Mouse (Mus musculus) T-helper 2 cell (primary cell): Measurements from ENCODE around the gene Tmprss3.

Source experiments
- in situ Hi-C: fragments of 300-600 bp; cut with MboI, MseI; formaldehyde crosslinking; loops from one replicate; pipeline ENCODE4 v1.15.1; 2025; ENCODE audit warnings: high pct_unique_total_duplicates

The Tmprss3 gene

DNA sequence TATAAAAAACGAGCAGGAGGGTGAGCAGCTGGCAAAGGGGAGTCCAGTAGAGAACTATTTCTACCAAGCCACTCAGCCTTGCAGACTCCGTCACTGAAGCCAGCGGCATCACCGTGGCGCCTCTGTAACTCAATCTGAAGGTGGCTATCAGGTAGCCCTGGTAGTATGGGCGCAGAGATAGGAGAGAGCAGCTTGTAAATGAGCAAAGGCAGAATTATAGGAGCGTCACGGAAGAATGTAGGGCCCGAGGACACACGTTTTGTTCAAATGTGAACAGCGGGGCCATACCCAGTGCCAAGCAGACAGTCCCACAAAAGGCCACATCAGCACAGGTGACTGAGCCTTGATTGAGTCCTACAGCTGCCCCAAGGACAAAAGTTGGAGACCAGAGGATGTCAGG is at the start of gene Tmprss3:
TSS of gene Tmprss3 (minus strand) at position 101 of the 400 bp plus-strand sequence.
- in situ Hi-C loops: no loop called here

DNA sequence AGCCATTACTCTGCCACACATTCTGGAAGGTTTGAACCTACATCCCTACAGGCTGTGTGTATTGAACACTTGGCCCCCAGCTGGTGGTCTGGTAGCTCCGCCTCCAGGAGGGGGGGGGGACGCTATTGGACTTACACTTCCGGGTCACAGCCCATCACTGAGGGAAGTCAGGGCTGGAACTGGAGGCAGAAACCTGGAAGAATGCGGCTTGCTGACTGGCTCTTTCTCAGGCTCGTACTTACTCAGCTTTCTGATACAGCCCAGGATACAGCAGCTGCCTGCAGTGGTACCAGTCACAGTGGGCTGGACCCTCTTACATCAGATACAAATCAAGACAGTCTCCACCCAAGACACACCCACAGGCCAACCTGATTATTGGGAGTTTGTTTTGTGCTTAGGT is 48.4 kb upstream of the Tmprss3 start:
- in situ Hi-C loops: no loop called here

DNA sequence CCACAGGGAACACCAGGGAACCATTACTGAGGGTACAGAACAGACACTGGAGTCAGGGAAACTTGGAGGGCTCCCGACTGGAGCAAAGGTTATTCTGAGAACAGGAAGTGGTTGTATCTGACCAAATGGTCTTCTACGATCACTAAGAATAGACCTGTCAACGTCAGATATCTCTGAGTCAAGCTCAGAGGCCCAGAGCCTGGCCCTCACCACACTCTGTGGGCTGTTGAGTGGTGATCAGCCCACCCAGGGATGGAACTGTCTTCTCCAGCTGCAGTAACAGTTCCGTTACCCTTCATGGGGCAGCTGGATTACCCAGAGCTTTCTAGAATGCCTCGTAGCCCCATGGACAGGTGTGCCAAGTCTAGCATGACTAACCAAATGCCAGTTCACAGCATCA is 46.5 kb upstream of the Tmprss3 start:
- in situ Hi-C loops: no loop called here

DNA sequence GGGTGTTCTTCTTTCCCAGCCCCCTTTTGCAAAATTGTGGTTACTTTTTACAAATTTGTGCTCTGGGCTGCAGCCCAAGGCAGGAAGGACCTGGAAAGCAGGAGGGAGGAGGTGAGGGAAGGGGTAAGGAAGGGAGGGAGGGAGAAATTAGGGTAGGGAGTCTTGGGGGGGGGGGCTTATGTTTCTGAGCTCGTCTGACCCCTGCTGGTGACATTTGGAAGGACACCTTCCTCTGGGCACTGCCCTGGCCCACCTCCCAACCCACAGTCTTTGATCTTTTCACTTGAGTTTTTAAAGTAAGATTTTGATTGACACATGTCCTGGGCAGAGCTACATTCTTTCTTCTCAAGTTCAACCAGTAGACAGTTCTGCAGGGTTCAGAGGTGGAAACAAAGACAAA is 44.0 kb upstream of the Tmprss3 start:
- in situ Hi-C loops: no loop called here

DNA sequence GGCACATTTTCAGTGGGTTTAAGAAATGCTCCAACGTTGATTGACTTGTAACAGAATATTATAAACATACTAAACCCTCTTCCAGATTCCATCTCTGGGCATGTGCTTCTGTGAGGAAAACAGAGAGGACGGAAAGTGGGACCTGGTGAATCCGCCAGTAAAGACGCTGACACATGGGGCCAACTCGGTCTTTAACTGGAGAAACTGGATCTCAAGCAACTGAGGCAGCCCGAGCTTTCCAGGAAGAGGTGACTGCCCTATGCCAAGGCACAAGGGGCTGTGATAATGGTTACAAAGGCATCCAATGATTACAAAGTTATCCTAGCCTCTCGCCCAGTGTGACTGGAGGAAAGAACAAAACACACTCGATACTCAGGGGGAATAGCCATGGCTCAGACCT is 42.4 kb upstream of the Tmprss3 start:
- in situ Hi-C loops: no loop called here

DNA sequence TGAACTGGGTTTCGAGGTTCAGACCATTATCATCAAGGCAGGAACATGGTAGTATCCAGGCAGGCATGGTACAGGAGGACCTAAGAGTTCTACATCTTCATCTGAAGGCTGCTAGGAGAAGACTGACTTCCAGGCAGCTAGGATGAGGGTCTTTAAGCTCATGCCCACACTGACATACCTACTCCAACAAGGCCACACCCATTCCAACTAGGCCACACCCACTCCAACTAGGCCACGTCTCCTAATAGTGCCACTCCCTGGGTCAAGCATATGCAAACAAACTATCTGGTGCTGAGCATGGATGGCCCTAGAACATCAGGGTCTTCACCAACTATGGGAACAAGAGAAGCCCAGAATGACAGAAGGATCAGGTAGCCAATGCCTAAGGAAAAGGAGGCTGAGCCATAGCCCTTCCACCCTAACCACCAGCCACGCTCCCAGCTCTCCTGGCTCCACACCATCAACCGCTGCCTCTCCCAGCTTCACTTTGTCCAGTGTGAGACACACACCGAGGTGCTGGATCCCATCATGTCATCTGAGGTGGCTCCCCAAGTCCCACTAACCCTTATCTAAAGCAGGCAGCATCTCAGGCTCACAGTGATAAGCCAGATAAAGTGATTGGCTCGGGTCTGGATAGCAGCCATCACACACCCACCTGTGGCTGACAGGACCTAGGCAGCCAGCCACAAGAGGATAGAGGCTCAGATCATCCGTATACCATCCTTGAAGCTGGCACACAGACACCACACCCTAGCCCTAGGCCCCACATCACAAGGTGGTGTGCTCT is 39.6 kb upstream of the Tmprss3 start:
- in situ Hi-C loops: no loop called here

DNA sequence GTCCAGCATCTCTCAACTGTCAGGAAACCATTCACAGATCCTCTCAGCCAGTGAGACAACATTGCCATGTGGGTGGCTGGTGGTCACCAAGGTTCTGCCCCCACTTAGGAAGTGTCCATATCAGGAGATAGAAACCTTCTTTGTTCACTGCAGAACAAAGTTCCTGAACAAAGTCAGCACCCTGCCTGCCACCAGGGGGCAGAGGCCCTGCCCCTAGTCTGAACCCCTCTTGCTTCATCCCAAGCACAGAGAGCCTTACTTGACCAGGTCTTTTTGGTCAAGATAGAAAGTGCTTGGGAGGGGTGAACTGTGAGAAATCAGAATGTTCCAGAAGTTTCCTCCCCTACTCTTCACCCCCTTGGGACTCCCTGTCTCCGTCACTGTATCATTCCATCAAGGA is 37.1 kb upstream of the Tmprss3 start:
- in situ Hi-C loops: no loop called here

DNA sequence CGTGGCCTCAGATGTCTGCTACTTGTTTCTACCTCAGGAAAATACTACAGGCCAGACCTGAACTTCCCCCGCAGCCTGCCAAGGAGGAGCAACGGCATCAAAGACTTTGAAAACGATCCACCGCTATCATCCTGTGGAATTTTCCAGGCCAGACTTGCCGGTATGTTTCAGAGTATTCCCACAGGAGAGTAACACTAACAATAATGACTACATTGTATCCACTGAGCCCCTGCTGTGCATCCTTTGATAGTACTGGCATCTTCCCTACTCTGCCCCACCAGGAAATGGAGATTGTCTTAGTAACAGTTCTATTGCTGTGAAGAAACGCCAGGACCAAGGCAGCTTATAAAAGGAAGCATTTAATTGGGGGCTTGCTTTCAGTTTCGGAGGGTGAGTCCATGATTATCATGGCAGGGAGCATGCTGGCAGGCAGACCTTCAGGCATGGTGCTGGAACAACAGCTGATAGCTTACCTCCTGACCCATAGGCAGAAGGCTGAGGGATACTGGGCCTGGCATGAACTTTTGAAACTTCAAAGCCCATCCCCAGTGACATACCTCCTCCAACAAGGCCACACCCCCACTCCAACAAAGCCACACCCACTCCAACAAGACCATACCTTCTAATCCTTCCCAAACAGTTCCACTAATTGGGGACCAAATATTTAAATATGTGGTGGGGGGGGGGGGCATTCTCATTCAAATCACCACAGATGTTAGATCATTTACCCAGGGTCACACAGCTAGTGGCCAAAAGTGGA is 33.7 kb upstream of the Tmprss3 start:
- in situ Hi-C loops: no loop called here

DNA sequence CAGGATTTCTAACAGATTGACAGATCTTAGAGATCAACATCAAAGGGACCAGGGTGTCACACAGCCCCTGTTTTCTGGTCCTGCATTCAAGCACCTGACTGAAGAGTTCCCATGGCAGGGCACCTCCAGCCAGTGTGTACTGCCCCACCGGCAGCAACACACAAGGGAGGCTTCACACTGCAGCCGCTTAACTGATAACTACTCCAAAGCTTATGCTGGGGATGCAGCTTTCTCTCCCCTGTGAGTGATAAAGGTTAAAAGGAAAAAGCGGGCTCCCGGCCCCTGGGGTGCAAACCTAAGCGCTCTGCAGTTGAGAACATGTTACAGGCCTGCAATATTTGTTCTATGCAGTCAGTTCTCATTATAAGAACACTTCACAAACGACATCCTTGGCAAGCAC is 33.0 kb upstream of the Tmprss3 start:
- in situ Hi-C loops: no loop called here

DNA sequence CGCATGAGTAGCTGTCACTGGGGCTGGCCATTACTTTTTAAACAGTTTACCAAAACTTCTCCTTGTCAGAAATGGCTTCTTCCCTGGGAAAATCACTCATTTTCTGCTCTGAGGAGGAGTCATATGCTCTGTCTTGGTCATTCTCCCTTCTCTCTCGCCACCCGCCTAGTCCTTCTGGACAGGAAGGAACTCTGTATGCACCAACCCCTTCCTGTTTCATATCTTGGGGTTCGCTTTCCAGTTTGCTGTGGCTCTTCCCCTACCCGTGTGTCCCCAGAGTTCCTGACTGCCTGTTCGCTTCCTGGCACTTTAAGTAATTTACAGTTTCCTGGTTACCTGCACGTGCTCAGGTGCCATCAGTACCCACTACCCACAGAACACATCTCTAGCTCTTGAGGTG is 28.2 kb upstream of the Tmprss3 start:
- in situ Hi-C loops: no loop called here

DNA sequence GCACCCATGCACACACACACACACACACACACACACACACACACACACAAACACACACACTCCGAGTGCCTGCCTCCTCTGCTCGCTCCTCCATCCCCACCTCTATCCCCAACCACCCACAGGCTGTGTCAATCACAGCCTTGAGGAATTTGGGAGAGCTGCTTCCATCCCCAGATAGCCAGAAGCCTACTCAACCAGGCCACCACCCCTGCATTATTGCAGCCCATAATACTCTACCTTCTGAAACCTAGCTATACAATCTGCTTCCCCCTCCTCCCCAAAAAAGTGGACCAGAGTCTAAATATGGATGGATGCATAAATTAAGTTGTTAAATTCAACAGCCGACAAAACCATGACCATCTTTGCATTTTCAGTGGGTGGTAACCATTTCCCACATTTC is 27.6 kb upstream of the Tmprss3 start:
- in situ Hi-C loops: no loop called here

DNA sequence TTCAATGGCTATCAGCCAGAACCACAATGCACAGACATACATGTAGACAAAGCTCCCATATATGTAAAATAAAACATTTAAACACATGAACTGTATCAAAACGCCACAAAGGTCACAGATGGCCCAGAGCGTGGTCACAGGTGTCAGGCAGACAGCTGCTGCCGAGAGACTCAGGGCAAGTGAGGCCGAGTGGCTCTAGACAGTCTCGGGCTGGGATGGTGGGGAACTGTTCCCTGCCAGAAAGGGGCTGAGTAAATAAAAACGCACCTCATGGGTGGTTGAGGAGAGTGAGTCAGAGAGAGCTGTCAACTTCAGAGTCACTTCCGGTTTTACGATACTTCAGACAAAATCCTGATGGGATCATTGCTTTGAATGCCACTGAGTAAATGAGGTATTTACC is 25.8 kb upstream of the Tmprss3 start:
- in situ Hi-C loops: no loop called here

DNA sequence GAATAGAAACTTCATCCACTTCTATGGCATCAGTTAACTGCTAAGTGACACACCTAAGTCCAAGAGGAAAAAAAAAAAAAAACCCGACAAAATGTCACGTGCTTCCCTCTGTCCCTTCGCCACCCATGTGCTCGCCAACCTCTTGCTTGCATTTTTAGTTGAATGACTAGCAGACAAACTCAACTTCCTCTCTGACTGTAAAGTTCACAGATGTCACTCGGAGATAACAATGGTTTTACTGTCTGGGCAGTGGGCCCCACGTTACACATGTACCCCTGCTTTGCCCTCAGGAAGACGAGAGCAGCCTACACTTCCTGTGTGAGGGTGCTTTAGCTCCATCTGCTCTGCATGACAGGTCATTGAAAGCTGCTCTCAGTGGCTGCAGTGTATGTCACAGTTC is 25.1 kb upstream of the Tmprss3 start:
- in situ Hi-C loops: no loop called here

DNA sequence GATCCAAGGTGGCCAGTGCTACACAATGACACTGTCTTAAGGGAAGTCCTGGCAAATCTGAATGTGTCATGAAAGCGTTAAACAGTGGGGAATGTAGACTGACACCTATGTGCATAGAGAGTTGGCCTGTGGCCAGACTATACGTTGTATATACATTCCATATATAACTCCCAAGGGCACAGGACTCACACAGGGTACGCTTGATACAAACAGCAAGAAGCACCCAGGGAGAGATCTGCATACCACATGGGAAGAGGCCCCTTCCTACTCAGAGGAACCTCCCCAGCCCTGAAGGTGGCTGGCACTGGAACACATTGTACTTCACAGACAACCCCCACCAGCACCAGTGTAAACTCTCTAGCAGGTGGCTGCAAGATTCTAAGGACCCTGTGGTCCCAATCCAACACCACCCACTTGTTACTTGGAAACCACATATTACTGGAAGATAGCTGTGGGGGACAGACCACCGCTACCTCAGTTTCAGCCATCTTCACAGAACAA is 24.1 kb upstream of the Tmprss3 start:
- in situ Hi-C loops: no loop called here

DNA sequence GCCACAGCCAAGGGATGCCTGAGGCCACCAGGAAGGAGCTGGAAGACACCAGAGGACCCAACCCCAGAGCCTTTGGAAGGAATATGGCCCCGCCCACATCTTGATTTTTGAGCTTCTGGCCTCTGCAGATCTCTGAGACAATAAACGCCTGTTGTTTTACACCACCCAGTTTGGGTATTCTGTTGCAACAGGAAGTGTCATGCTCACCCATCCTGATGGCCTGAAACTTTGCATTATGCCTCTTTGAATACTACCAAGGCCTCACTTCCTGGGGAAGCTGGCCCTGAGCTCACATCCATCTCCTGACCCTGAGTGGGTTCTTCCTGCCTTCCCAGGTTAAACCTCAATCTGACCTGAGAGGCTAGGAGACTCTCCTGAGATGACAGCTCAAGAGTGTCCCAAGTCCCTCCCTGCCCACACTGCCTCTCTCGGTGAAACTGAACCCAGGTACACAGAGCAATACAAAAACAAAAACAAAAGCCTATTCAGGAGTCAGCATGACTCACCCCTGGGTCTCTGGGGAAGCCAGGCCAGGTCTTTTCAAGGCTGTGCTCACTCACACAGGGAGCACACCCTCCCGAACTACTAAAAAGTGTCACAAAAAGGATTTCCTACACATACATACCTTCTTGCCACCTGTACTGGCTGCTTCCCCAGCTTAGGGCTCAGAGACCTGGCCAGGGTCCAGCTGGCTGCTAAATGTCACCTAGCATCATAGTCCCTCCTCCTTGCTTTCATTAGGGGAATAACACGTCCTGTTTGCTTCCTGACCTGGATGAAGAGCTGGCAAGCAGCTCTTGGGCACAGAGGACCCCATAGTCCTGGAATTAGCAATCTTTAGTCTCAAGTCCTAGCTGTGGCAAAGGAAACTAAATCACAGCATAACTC is 17.5 kb upstream of the Tmprss3 start:
- in situ Hi-C loops: loop anchor here (10.0 kb wide), 1 partner anchor 618 kb away; no protein-coding TSS in a partner anchor

DNA sequence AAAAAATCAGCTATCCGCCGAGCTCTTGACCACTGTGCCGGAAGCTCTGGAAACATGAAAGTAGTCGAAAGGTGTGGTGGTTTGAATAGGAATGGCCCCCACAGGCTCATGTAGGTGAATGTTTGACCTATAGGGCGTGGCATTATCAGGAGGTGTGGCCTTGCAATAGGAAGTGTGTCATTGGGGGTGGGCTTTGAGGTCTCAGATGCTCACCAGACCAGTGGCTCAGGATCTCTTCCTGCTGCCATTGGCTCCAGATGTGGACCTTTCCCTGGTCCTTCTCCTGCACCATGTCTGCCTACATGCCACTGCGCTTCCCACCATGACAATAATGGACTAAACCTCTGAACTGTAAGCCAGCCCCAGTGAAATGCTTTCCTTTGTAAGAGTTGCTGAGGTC is 13.1 kb upstream of the Tmprss3 start:
- in situ Hi-C loops: loop anchor here (10.0 kb wide), 1 partner anchor 623 kb away; no protein-coding TSS in a partner anchor

DNA sequence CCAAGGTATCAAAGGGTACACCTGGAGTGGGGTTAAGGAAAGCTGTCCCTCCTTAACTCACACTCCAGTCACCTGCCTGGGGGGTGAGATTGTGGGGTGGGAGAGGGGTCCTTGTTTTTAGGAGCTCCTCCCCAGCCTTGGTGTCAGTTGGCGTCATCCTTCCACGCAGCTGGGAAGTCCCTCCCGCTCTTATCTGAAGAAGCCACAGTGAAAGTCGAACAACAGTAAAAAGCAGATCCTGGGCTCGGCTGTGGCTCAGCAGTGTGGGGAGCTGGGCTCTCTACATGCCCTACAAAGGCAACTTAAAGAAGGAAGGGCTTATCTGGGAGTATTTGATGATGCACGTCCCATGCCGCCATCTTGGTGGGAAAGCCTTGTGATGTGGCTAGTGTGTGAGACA is 11.5 kb upstream of the Tmprss3 start:
- in situ Hi-C loops: loop anchor here (10.0 kb wide), 1 partner anchor 625 kb away; no protein-coding TSS in a partner anchor

DNA sequence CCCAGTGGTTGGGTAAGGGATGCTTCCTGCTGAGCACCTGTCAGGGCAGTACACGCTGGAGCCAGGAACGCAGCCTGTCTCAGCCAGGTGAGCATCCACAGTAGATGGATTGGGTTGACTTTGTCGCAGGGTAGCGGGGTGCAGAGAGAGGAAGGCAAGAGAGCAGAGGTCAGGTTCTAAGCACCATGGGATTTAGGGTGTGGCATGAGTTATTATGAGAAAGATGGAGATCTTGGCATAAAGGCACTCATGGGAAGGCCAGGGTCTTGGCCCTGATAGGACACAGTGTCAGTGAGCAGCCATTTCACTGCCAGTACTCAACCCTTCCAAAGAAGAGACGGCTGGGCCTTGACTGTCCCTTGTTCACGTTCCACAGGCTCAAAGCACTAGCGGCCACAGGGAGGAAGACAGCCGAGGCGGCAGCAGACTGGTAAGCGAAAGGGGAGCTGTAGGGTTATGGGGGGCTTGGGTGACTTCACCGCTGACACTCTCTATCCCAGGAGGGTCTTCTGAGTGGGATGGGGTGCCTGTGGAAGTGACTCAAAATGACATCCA is 10.7 kb upstream of the Tmprss3 start:
- in situ Hi-C loops: loop anchor here (10.0 kb wide), 1 partner anchor 135 kb away; no protein-coding TSS in a partner anchor

DNA sequence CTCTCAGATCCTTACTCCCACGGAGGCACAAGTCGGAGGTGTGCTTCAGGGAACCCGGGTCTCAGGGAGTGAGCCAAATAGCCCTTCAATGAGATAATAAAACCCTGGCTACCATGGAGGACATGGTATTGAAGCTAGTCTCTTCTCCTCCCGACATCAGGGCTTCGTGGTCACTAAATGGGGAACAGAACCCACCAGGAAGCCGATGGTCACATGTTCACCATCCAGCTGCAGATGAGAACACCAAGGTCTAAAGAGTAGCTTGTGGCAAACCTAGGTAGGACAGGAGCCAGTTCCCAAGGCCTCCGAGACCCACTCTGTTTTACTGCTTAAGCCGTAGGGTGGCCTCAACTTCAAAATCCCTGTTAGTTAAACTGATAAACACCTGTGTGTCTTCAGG is 9.9 kb upstream of the Tmprss3 start:
- in situ Hi-C loops: loop anchor here (10.0 kb wide), 1 partner anchor 134 kb away; no protein-coding TSS in a partner anchor

DNA sequence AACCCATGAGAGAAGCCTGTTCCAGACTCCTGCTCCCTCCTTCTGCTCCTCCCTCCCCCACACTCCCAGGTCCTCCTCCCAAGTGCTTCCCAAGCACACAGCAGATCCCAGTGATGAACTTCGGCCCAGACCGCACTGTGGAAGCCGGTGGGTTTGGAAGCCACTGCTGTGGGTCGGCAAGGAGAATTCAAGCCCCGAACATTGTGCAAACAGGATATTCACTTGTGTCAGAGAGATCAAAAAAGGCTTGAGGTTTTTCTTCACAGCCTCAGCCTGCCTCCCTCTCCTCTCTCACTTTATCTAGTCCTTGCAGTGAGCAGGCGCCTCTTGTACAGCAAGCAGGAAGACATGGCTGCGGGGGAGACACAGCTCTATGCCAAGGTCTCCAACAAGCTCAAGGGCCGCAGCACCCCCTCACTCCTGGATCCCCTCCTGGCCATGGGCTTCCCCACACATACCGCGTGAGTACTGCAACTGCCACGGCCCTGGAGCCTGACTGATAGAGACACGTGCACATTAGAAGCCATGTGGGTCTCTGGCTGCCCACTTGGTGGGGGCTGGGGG is 9.1 kb upstream of the Tmprss3 start, which contains the start of gene Ubash3a:
TSS of gene Ubash3a (plus strand) at position 103 of the 564 bp plus-strand sequence.
- in situ Hi-C loops: loop anchor here (10.0 kb wide), 1 partner anchor 133 kb away; no protein-coding TSS in a partner anchor

DNA sequence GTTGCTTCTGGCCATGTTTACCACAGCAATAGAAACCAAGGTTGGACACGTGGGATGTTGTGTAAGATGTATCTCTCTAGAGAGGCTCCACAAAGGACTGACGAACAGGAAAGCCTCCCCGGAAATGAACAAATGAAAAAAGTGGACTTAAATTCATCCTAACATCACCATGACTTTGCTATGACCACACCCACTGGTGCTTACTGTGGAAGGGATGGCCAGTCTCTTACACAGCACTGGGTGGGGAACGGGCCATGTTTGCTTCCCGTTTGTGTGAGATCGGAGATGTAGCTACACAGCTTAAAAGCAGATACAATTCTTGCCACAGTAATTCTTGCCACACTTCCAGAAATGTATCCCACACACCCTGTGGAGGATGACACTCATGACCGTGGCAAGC is 2.5 kb downstream of the Tmprss3 start:
- in situ Hi-C loops: no loop called here
